In the genomic region with DNA sequence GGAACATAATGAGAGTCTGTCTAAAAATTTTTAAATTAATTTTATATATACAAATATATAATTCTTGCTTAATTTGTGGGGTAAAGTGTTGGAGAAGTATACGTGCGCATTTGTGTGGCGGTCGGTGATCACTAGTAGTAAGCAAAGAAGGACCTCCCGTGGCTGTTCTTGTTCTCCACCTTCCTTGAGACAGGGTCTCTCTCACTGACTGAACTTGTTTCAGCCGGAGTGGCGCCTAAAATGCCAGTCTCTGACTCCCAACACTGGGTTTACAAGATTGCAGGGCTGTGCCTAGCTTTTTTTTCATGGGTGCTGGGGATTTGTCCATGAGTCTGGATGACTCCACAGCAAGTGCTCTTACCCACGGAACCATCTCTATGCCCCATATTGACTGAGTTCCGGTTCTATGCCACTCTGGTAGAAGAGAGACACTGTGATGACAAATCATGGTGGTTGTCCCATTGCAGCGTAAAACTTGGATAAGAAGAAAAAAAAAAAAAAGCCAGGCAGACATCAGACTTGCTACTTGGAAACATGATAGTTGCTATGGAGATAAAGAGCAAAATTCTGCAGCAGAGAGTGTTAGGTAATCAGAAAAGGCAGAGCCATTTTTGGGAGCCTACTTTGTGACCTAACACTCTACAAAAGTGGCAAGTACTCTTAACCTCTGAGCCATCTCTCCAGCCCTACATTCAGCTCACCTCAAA, we compare ENCODE assay signal across 8 mouse cellular contexts. TPM values are rescaled to one million over a fixed set of nuclear protein-coding genes. Genes with fewer than 3 reads are reported as not detected.
A peak's percentile ranks its signal among the peaks of the same experiment; 100 is the strongest.
DNase-seq lines count a peak whose midpoint lies in the region; ATAC-seq and TF ChIP-seq lines count a peak whose summit lies in the region.

No protein-coding gene starts in this region.

- peak overlapping the region; percentile 95 for H3K27ac ChIP-seq in left cerebral cortex, adult 2 months
- no peak overlapping the region for H3K27ac ChIP-seq in cerebellum, adult 2 months (ENCODE audit: insufficient read depth, low read length)
- peak overlapping the region; percentile 70 for H3K27ac ChIP-seq in heart, embryonic 16.5 days (ENCODE audit: low read length)
- peak overlapping the region; percentile 74 for H3K27ac ChIP-seq in liver, embryonic 16.5 days (ENCODE audit: low read length)

- no peak for TF ChIP-seq POLR2A in cerebellum, adult 2 months (IDR thresholded peaks at IDR 0.05; ENCODE audit: borderline replicate concordance, insufficient read depth, low read length)

- no peaks in the 10 kb centered on the region for H3K27me3 ChIP-seq in cerebellum, adult 2 months (ENCODE audit: control insufficient read depth, insufficient read depth, low read length)
- no peaks in the 10 kb centered on the region for H3K27me3 ChIP-seq in heart, embryonic 16.5 days (ENCODE audit: control insufficient read depth, insufficient read depth, low read length)
- no peaks in the 10 kb centered on the region for H3K27me3 ChIP-seq in liver, embryonic 16.5 days (ENCODE audit: control insufficient read depth, insufficient read depth, low read depth, low read length)

- no peak for DNase-seq in left cerebral cortex, adult 2 months (ENCODE audit: extremely low spot score in 1 of 2, low spot score in 2 of 2)
- DNase-seq in left cerebral cortex, postnatal 25 days (ENCODE audit: low spot score in 2 of 2): no peak
- DNase-seq in cerebellum, adult 2 months: peak in 1 of 2 experiments; percentile 23
- no peak for DNase-seq in gastrocnemius, postnatal 36 days
- no peak for DNase-seq in gastrocnemius, postnatal 25 days
- DNase-seq in T-cell, adult 2 months (ENCODE audit: low spot score): no peak

- H3K9me3 ChIP-seq in heart, embryonic 16.5 days (replicated peaks; ENCODE audit: control insufficient read depth, low read length): no peaks in the 10 kb centered on the region
- H3K9me3 ChIP-seq in liver, embryonic 16.5 days (replicated peaks; ENCODE audit: control insufficient read depth, low read length): no peaks in the 10 kb centered on the region

- intact Hi-C loops in left cerebral cortex, adult 2 months (cut with DNase I): no loop called here
- intact Hi-C loops in left cerebral cortex, postnatal 25 days (cut with DNase I): no loop called here
- intact Hi-C loops in gastrocnemius, postnatal 36 days (cut with DNase I): no loop called here

- H3K4me3 ChIP-seq in left cerebral cortex, adult 2 months: peak overlapping the region; percentile 79
- H3K4me3 ChIP-seq in cerebellum, adult 2 months (replicated peaks; ENCODE audit: insufficient read depth, low read depth, low read length): peak overlapping the region; percentile 74
- H3K4me3 ChIP-seq in heart, embryonic 16.5 days (ENCODE audit: low read length): peak overlapping the region; percentile 83
- peak overlapping the region; percentile 87 for H3K4me3 ChIP-seq in liver, embryonic 16.5 days (ENCODE audit: low read depth, low read length)

- no peak for ATAC-seq in heart, embryonic 16.5 days (replicated peaks; ENCODE audit: extremely low read depth, insufficient read depth, low FRiP score)
- no peak for ATAC-seq in liver, embryonic 16.5 days (ENCODE audit: low read depth)

- peak overlapping the region; percentile 86 for H3K9ac ChIP-seq in heart, embryonic 16.5 days (ENCODE audit: low read length)
- H3K9ac ChIP-seq in liver, embryonic 16.5 days (ENCODE audit: low read depth, low read length): peak overlapping the region; percentile 83

- TF ChIP-seq CTCF in left cerebral cortex, adult 2 months (IDR thresholded peaks at IDR 0.05): no peak
- no peak for TF ChIP-seq CTCF in cerebellum, adult 2 months (IDR thresholded peaks at IDR 0.05; ENCODE audit: borderline replicate concordance, insufficient read depth, low read depth, low read length)

- H3K4me1 ChIP-seq in cerebellum, adult 2 months (ENCODE audit: control insufficient read depth, insufficient read depth, low read length): no peaks in the 10 kb centered on the region
- H3K4me1 ChIP-seq in heart, embryonic 16.5 days (ENCODE audit: control insufficient read depth, insufficient read depth, low read length): peaks cover 15% of the 10 kb centered on the region
- peaks cover 26% of the 10 kb centered on the region for H3K4me1 ChIP-seq in liver, embryonic 16.5 days (ENCODE audit: control insufficient read depth, low read depth, low read length)

- H3K4me2 ChIP-seq in heart, embryonic 16.5 days (ENCODE audit: low read depth, low read length): peak overlapping the region; percentile 91
- H3K4me2 ChIP-seq in liver, embryonic 16.5 days (ENCODE audit: low read depth, low read length): peak overlapping the region; percentile 82

- H3K36me3 ChIP-seq in heart, embryonic 16.5 days (ENCODE audit: control insufficient read depth, insufficient read depth): peaks cover 7% of the 10 kb centered on the region
- no peaks in the 10 kb centered on the region for H3K36me3 ChIP-seq in liver, embryonic 16.5 days (ENCODE audit: control insufficient read depth, insufficient read depth)

- 83% methylated on average over 10 of the region's 10 CpGs for WGBS in cerebellum, adult 2 months
- 73% methylated on average over 10 of the region's 10 CpGs for WGBS in heart, embryonic 16.5 days
- 60% methylated on average over 10 of the region's 10 CpGs for WGBS in liver, embryonic 16.5 days (ENCODE audit: insufficient replicate concordance)

RNA-seq across cellular contexts. Expression of a gene that starts 0.6 kb away (rescaled TPM):
- 10 to 100 TPM; 21.0 to 22.8 TPM for total RNA-seq in left cerebral cortex, adult 2 months (2021)
- total RNA-seq in left cerebral cortex, postnatal 25 days (2021): 10 to 100 TPM; 22.9 to 23.8 TPM
- 25.6 and 27.0 TPM in 2 replicates for polyA plus RNA-seq in cerebellum, adult 2 months (2012; rRNA removed)
- polyA plus RNA-seq in heart, embryonic 16.5 days (2015; fragmentation: Nextera tagmentation; extraction: Ambion mirVana): 29.0 and 29.2 TPM in 2 replicates
- polyA plus RNA-seq in liver, embryonic 16.5 days (2015; fragmentation: Nextera tagmentation; extraction: Ambion mirVana): 14.9 and 15.2 TPM in 2 replicates
- total RNA-seq in gastrocnemius, postnatal 36 days (2021): 1 to 10 TPM; 5.5 to 7.5 TPM
- 1 to 10 TPM; 5.9 to 6.1 TPM for total RNA-seq in gastrocnemius, postnatal 25 days (2021)

RNA-seq across cellular contexts. Expression of a gene that starts 3.1 kb away (rescaled TPM):
- total RNA-seq in left cerebral cortex, adult 2 months (2021): 10 to 100 TPM; 34.8 to 40.6 TPM
- total RNA-seq in left cerebral cortex, postnatal 25 days (2021): 10 to 100 TPM; 38.0 to 38.9 TPM
- 45.1 and 45.3 TPM in 2 replicates for polyA plus RNA-seq in cerebellum, adult 2 months (2012; rRNA removed)
- 37.4 and 44.3 TPM in 2 replicates for polyA plus RNA-seq in heart, embryonic 16.5 days (2015; fragmentation: Nextera tagmentation; extraction: Ambion mirVana)
- 15.9 and 16.5 TPM in 2 replicates for polyA plus RNA-seq in liver, embryonic 16.5 days (2015; fragmentation: Nextera tagmentation; extraction: Ambion mirVana)
- total RNA-seq in gastrocnemius, postnatal 36 days (2021): 10 to 100 TPM; 29.7 to 35.0 TPM
- total RNA-seq in gastrocnemius, postnatal 25 days (2021): 10 to 100 TPM; 29.1 to 37.1 TPM

RNA-seq across cellular contexts. Expression of a gene that starts 3.2 kb away (rescaled TPM):
- 1 to 10 TPM; 3.9 to 5.3 TPM for total RNA-seq in left cerebral cortex, adult 2 months (2021)
- total RNA-seq in left cerebral cortex, postnatal 25 days (2021): 1 to 10 TPM; 3.4 to 4.4 TPM
- polyA plus RNA-seq in cerebellum, adult 2 months (2012; rRNA removed): 2.6 and 3.1 TPM in 2 replicates
- polyA plus RNA-seq in heart, embryonic 16.5 days (2015; fragmentation: Nextera tagmentation; extraction: Ambion mirVana): 2.9 and 3.5 TPM in 2 replicates
- polyA plus RNA-seq in liver, embryonic 16.5 days (2015; fragmentation: Nextera tagmentation; extraction: Ambion mirVana): 2.0 and 2.5 TPM in 2 replicates
- 1 to 10 TPM; 1.5 to 2.2 TPM for total RNA-seq in gastrocnemius, postnatal 36 days (2021)
- 1 to 10 TPM; 1.7 to 2.0 TPM for total RNA-seq in gastrocnemius, postnatal 25 days (2021)
